Mouse (Mus musculus) embryo, embryonic 9.5 days (tissue): ENCODE results near the gene Gm7145.
"Not testable (repeated sequence)": the region's sequence is repeated elsewhere in the genome, so short reads cannot be mapped to it uniquely, and the experiment has no call there.

Experiments used
- DNase-seq: peaks from one replicate; pipeline ENCODE4 v3.0.0-alpha.2; 2017; ENCODE audit errors: extremely low spot score

Gene Gm7145

DNA sequence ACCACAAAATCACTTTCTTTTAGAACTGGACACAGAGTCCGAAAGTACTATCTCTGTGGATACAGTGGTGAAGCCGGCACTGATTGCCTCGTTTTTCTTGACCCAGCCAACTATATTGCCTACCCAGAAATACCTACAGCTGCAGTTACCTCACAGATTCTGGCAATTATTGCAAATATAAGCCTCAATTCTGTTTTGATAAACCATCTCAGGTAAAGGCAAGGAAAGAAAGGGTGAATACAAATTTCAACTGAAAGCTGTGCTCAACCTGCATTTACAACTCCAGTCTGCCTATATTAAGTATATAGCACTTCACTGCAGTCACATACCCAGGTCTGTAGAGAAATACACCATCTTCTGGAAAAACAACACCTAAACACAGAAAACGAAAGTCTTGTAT lies at the start of gene Gm7145:
TSS of gene Gm7145 (plus strand) at position 301 of the 400 bp plus-strand sequence.
- no peak for DNase-seq

DNA sequence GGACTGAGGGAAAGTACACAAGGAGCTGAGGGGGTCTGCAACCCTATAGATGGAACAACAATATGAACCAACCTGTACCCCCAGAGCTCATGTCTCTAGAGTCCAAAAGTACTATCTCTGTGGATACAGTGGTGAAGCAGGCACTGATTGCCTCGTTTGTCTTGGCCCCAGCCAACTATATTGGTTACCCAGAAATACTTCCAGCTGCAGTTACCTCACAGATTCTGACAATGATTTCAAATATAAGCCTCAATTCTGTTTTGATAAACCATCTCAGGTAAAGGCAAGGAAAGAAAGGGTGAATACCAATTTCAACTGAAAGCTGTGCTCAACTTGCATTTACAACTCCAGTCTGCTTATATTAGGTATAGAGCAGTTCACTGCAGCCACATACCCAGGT lies 38.0 kb upstream of the Gm7145 start, which contains the start of gene Gm28168:
TSS of gene Gm28168 (plus strand) at position 301 of the 400 bp plus-strand sequence.
- DNase-seq, result not testable (repeated sequence)

DNA sequence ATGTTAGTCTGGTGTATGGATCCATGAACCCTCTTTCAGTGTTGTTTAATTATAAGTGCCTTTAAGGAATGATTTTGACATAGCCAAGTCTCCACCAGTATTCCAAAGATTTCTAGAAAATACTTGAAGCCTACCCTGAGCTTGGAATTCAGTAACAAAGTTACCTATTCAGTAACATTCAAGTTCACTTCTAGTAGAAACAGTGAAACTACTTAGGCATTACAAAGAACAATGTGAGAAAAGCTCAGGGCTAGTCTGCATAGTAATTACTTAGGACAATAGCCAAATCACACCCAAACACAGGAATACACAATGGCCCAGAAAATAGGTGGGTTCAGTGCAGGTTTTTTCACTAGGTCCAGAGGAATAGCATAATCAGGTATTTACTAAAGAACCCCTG lies 38.1 kb downstream of the Gm7145 start:
- DNase-seq, result not testable (repeated sequence)

DNA sequence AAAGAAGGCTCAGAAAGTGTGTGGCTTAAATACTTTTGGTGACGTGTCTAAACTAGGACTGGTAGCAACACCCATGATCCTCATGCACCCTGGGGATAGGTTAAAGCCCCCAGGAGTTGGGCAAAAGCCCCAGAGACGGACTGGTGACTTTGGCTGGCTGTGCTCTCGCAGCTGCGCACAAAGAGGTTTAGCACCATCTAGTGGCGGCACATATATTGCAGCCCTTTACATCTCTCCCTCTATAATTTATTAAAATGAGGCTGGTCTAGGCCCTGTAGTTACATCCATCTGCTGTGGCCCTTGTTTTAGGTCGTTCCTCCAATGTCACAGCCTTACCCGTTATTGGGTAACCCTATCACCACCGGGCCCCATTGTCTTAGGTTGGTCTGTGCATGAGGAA lies 47.0 kb downstream of the Gm7145 start:
- peak; percentile 0 for DNase-seq
